Mouse (Mus musculus) thymus, postnatal 14 days (tissue): ENCODE results near the gene Snrnp48.

Experiments used
- DNase-seq: peaks from one replicate; pipeline ENCODE4 v3.0.0; 2021

The Snrnp48 gene

DNA sequence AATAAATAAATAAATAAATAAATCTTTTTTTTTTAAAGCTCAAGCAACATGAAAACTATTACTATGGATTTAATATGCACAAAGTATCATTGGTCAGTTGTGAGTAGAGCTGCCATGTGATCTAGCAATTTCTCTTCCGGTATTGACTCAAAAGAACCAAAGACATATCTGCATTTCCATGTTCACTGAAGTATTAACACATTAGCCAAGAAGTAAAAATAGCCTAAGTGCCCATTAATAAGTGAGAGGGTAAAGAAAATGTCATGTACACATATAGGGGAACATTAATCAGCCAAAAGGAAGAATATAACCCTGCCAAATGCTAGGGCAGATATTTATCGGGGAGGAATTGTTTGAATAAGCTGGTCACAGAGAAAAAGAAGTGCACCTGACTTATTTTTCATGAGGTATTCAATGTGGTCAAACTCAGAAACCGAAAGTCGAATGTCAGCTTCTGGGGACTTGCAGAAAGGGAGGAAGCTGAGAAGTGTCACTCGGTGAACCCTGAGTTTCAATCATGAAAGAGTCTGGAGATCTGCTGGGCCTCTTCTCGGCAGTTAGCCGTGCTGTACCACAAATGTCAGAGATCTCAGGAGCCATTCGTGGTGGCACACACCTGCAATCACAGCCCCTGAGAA, 64.4 kb downstream of the Snrnp48 start:
- no peak for DNase-seq

DNA sequence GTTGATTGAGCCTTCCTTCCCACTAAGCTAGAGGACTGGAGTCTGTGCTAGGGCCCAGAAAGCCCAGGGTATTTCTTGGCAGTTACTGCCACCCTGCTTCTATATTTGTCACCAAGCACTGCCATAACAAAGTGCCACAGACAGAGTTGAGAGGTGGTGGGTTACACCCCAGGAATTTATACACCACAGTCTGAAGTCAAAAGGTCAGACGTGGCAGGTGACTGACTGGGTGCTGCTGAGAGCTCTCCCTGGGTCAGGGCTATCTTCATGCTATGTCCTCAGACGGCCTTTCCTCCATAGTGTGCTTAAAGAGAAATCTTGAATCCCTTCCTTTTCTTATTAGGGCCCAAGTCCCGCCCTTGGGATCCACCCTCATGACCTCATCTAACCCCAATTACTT, 67.9 kb downstream of the Snrnp48 start:
- DNase-seq: no peak
